Mouse (Mus musculus): ENCODE data around the gene Ren1.

DNA sequence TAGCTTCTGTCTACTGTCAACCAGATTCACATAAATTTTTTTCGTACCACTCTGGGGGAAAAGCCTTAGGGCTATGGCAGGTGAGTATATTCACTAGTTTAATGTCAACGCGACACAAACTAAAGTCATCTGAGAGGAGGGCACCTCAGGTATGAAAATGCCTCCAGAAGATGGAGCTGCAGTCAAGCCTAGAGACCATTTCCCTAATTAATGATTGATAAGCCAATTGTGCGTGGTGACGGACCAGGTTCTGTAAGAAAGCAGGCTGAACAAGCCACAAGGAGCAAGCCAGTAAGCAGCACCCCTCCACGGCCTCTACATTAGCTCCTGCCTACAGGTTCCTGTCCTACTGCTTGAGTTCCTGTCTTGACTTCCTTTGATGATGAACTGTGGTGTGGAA lies 10.7 kb downstream of the Ren1 start:
- no peak for TF ChIP-seq CTCF (IDR thresholded peaks at IDR 0.05; ENCODE audit: extremely low read depth, insufficient read length, insufficient replicate concordance, low read depth, low read length)
- TF ChIP-seq POLR2A (IDR thresholded peaks at IDR 0.05; ENCODE audit: low read depth, low read length), result no peak
